Mouse (Mus musculus) B cell, adult 2 months (primary cell): ENCODE data around the gene Kmt5a.
A peak's percentile ranks its signal among the peaks of the same experiment; 100 is the strongest.
"Not testable (repeated sequence)": the region's sequence is repeated elsewhere in the genome, so short reads cannot be mapped to it uniquely, and the experiment has no call there.

ENCODE experiments used
- DNase-seq, 2 experiments: peaks; one replicate each; pipeline ENCODE4 v3.0.0; 2022

Gene Kmt5a

DNA sequence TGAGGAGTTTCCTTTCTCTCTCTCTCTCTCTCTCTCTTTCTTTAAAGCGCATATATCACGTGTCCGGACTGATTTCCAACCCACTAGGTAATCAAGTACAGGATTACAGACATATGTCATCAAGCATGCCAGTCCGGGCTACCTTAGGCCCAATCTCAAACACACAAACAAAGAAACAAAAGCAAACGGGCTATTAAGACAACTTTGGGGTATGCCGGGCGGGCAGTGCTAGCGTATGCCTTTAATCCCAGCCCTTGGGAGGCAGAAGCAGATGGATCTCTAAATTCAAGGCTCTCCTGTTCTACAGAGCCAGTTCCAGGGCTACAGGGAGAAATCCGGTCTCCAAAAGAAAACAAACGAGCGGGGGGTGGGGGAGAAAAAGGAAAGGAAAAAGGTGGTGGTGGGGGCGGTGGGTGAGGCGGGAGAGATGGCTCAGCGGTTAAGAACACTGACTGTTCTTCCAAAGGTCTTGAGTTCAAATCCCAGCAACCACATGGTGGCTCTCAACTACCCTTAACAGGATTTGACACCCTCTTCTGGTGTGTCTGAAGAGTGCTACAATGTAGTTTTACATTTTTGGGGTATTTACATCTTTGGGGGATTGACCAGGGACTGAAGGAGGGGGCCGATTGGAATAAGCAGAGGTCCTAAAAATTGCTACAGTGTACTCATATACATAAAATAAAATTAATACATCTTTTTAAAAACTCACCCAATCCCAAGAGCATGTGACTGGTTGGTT, 44.1 kb downstream of the Kmt5a start:
- DNase-seq: no peak

DNA sequence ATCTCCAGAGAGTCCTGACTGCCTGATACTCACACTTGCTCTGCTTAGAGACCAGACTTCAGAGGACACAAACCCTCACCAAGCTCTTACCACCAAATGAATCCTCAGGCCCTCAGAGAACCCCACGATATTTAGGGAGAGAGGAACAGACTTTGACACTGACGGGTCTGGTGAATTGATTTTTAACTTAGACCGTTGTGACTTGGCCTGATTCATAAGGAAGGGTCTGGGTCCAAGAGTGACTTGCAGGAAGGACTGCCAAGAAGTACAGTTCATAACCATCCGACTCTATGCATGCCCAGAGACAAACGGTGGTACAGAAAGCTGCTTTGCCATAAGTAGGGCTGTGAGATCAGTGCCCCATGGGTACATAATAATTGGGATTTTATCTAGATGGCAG, 45.9 kb downstream of the Kmt5a start:
- no peak for DNase-seq

DNA sequence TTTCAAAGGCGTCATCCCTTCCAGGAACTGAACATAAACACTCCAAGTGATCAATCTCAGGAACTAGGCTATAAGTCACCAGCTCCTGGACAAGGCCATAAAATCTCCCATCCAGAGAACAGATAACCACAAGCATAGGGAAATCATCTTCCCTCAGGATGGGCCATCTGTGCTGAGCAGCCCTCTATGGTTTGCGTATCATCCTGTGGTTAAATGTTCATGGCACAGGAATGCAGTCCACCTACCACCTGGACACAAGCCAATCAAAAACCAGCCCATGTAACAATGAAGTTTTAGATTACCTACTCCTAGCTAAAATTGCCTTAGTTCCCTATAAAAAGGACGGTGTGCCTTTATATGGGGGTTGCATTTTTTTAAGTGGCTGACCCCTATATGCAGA, 49.2 kb downstream of the Kmt5a start:
- DNase-seq: no peak

DNA sequence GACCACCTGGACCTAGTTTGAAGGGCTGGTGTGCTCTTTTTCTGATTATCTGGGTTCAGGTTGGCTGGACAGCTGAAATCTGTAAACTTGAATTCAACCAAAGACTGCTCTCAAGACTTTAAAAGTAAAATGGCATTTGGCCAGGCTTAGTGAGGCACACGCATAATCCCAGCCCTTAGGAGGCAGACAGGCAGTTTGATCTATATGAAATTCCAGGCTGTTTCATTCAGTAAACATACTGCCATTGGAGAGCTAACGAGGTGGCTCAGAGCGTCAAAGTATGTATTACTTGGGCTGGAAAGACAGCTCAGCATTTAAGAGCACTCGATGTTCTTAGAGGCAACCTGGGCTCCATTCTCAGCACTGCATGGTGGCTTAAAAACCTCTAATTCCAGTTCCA, 52.0 kb downstream of the Kmt5a start:
- DNase-seq: no peak

DNA sequence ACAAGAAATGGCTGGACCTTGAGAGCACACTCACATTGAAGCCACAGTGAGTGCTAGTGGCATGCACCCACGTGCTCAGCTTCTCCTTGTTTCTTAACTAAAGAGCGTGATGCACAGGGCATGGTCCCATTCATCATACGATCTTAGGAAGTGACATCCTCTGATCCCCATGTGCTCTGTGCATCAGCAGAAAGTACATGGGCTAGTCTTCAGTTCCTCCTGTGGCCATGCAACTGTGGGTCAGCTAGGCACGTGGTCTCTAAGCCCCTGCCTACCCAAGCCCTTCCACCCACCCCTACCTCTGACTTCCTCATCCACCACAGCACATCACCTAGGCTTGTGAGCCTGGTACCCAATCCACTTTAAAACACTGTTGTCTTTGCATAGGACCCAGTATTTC, 52.9 kb downstream of the Kmt5a start:
- DNase-seq: no peak

DNA sequence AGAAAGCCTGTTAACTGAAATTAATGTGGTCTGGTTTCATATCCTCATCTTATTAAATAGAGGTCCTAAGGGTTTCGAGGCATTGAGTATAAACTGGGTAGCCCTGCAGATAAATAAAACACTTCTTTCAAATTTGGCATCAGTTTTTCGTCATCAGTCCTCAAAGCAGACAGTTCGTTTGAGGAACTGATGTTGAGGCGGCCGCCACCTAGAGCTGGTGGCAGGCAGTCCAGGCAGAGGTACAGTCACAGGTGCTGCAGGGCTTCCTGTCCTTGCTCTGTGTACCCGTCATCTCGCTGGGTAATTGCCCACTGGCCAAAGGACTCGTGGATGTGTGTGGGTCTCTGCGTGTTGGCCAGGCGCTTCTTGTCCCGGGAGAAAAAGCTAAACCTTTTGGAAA, 53.7 kb downstream of the Kmt5a start:
- DNase-seq: peak; percentile 55 to 61

DNA sequence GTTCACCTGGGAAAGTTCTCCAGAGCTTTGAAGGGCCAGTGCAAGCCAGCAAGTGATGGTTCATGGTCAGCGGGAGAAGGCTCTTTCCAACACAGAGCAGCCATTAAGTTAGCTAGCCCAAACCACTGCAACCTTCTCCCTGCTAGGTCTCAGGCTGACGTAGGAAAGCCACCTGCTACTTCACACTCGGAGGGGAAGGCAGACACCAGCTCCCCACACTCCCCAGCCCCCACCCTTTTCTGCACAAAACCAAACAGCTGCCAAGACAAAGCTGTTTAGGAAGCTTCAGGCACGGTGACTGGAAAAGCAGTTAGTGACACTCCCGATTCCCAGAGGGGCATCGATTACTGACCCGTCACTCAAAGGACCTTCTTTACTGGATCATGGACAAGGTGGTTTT, 55.8 kb downstream of the Kmt5a start:
- DNase-seq: no peak

DNA sequence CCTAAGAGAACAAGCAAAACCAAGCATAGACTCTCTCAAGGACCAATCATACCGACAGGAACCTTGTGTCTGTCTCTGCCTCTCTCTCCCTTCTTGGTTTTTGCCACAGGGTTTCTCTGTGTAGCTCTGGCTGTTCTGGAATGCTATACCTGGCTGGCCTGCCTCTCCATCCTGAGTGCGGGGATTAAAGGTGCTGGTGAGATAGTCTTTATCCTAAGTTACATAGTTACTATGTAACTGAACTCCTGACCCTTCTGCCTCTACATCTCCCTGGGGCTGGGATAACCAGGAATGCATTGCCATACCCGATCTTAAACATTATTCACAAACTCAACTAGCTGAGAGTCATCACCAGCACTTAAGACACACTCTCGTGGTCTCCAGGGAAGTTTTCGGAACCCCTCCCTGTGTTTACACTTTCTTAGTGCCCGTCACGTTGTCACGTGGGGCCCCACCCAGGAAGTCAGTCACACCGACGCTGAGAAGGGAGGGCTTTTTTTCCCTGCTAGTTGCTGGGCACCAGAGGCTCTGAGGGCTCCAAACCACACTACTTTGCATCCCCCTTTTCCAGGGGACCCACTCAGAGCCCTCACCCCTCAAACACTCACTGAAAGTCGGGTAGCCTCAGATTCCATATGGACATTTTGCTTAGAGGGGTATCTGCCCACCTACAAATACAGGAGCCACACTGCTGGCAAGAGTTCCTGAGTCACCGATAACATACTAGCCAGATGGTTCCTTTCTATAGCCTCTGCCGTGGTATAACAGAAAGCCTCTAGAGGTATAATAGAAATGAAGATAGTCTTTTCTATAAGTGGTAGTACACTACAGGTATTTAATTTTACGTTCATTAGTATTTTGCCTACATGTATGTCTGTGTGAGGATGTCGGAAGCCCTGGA, 57.1 kb downstream of the Kmt5a start:
- DNase-seq: peak; percentile 67 to 70

DNA sequence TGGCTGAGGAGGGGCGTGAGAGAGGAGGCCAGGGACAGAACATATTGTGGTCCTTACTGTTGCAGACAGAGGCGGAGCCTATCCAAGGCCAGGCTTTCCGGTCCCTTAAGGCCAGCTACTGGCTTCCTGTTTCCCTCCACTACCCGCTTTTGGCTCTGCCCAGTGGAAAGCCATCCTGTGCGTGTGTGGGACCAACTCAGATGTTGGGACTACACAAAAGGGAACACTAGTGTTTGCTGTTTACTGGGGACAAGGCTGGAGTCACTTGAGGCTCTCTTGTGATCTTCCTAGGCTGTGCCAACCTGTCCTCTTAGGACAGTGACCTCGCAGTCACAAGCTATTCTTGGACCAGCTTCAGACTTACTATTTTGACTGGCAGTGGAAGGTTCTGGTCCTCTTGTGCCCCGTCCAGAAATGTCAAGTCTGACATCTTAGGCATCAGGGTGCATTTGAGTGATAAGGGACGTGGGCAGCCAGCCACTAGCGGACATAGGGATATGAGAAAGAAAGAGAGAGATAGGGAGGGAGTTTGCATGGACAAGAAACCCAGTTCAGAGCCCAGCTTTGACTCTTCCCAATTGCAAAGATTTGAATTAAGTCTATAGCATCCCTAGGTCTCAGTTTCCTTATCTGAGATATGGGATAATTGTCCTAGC, 58.6 kb downstream of the Kmt5a start:
- no peak for DNase-seq

DNA sequence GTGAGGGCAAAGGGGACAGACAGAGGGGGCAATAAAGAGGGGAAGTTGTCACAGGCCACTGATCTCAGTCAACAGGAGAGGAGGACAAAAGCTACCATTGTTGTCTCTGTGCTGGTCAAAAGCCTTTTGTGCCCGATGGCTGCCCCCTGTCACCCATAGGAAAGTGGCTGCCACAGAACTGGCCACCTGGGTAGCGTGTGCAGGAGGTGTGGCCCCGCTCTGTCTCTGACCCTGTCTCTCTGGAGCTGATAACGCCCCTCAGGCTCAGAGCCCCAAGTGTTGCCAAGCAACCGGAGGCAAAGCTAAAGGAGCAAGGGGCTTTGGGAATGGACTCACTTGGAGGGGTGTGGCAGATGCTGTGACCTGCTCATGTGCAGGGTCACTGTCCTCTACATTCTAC, 59.3 kb downstream of the Kmt5a start:
- no peak for DNase-seq

DNA sequence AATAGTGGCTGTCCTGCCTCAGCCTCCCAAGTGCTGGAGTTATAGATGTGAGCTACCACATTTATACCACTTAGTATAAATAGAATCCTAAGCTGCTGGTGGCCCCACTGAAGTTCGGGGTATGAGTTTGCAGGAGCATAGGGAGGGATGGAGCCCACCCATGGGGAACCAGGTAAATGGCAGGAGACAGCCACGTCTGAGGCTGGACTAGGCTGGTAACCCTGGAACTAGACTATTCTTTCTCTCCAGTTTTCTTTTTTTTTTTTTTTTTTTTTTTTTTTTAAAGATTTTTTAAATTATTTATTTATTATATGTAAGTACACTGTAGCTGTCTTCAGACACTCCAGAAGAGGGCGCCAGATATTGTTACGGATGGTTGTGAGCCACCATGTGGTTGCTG, 60.3 kb downstream of the Kmt5a start:
- DNase-seq: not testable (repeated sequence)

DNA sequence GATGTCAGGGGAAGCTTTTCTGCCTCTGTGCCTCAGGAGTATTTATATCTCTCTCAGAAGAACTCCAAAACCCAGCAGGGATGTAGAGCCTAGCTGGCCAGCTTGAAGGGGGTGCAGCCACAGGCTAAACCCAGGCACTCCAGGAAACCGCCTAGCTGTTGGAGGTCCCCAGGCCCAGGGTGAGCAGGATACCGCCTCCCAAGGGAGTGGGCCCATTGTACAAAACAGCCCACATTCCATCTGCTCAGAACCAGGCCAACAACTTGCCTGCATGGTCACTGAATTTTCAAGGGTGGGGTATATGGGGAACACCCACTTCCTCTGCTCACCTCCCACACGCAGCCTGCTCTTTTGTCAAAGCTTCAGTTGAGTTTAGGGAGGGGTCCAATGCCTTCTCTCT, 60.8 kb downstream of the Kmt5a start:
- DNase-seq: no peak

DNA sequence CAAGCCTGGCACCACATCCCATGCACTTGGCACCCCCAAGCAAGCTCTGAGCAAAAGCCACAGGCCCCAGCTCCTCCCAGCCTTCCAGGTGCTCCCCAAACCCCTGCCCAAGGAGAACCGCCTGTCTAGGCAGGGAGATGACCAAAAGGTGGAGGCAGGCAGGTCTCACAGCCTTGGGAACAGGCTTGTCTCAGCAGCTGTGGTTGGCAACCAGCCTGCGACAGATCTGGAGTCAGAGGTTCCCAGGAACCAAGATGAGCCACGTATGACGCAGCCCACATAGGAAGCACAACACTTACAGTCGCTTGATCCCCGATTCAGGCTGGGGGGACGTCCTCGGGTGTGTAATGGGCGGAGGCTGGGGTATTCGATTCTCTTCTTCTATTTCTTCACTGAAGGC, 61.8 kb downstream of the Kmt5a start:
- DNase-seq: no peak

DNA sequence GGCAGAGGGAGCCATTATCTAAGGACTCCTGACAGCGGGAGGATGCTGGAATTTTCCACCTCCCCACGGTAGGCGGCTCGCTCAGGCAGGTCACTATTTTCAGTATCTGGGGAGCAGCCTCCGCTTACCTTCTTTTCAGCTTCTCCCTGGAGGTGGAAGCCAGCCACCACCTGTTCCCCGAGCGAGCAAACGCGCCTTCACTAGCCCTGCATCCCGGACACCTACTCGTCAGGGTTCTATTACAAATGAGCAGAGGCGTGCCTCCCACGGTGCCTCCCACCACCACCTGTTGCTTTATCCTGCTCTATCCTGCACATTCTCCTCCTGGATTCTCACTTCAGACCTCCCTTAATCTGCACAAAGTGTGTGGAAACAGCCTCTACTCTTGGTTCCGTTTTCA, 64.0 kb downstream of the Kmt5a start:
- DNase-seq: no peak

DNA sequence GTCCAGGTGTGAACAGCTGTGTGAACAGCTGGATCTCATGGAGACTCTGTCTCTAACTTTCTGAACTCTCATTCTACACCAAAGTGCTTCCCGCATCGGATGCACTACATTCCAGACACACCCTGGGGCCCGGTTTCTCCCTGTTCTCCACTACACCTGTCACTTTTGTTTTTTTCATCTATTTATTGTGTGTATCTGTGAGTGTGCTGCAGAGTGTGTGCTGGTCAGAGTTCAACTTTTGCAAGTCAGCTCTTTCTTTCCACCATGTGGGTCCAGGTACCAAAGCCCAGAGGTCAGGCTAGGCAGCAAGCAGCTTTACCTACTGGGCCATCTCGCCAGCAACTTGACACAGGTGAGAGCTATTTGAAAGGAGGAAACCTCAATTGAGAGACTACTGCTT, 65.5 kb downstream of the Kmt5a start:
- no peak for DNase-seq

DNA sequence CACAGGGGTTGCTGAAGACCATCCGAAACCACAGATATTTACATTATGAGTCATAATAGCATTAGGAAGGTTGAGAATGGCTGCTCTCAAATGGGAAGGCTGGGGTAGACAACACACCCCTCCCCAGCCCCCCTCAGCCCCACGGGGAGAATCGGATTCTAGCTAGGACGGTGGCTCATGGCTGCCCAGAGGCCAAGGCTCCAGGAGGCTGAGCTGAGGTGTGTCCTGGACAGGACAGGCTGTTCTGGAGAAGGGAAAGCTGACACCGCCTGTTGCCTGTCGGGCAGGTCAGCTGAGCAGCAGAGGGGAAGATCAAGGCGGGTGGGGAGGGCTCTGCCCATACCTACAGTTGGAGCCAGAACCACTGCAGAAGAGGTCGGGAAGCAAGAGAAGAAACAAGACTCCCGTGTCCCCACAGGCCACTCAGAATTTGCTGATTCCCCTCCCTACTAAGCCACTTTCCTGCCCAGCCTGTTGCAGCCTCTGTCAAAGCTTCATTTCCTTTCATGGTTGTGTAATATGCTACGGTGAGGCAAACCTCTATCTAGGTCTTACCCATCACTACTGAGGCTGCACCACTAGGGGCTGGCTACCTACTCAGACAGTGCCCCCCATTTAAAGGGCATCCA, 67.1 kb downstream of the Kmt5a start:
- no peak for DNase-seq

DNA sequence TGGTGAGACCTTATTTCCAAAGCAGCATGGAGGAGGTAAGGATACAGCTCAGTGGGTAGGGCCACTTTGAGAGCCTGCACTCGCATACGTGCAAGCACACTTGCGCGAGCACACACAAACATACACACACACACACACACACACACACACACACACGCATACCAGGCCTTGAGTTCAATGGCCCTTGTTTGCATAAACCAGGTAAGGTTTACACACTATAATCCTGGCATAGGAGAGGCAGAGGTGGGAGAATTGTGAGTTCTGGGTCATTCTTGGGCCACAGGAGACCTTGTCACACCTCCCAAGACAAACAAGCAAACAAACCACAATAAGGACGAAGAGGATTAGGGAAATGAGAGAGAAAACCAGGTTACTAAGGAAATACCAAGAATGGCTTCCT, 69.5 kb downstream of the Kmt5a start:
- no peak for DNase-seq

DNA sequence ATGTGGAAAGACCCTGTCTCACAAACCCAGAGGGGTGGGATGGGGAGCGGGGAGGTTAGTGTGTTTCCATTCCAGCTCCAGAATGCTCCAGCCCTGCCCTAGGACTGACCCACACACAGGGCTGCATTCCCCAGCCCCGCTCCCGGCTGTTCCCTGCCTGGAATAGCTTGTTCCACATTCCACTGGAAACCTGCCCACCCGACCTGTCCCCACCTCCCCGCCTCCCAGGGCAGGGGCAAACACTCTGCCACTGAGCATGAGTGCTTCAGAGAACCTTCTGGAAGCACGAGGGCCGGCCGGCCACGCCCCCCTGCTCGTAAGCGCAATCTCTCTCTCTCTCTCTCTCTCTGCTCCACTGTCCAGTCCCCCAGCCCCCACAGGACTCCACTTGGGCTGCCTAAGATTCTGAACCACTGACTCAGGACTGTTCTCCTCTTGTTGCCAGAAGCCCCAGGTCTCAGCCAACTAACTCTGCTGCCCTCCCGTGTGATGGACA, 70.1 kb downstream of the Kmt5a start:
- DNase-seq: no peak

DNA sequence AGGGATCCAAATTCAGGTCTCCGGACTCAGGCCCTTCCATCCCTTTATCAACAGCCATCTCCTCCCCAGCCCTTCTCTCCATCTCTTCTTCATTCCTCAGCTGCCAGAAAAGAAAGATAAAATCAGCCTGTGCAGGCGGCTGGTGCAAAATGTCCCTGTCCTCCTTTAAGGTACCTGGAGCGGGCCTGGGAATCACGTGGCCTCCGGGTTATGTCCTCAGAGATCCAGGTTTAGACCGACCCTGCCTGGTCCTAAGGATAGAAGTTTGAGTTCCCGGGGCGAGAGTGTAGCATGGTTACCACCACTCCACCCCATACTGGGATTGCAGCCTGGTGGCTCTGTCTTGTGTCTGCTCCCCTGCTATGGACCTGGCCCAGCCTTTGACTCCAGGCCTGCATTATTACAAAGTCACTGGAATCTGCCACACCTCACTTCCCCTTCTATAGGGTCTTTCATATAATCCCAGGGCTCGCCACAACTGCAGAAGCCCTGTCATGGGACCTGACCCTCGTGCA, 70.9 kb downstream of the Kmt5a start:
- DNase-seq: no peak
